Mouse (Mus musculus) kidney, adult 18-20 months (tissue): ENCODE data around the gene Acsl1.
A peak's percentile ranks its signal among the peaks of the same experiment; 100 is the strongest.

ENCODE experiments used
- DNase-seq: peaks from one replicate; pipeline ENCODE4 v3.0.0; 2021

Gene Acsl1

GRCm38 (mm10) chr8:46475942-46476341 lies 5.1 kb downstream of the Acsl1 start:
- no peak for DNase-seq

- DNase-seq: peak; percentile 35
Observed at GRCm38 (mm10) chr8:46477747-46478458, 7.1 kb downstream of the Acsl1 start.

DNA sequence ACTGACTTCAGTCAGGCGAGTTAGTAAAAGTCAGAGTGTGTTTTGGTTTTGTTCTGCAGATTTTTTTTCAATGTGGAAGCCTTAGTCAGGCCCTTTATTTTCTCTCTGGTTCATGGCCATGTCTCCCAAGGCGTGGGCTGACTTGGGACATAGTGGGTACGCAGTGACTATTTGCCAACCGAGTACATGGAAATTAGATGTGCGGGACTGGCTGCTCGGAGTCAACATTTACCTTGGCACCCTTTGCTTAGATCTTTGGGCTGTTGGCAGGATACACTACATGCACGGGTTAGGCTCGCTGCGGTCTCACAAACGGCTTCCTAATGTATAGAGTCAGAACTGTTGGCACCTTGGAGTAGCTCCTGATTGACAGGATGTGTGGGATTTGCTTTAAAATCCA lies 7.9 kb downstream of the Acsl1 start:
- DNase-seq: no peak

DNA sequence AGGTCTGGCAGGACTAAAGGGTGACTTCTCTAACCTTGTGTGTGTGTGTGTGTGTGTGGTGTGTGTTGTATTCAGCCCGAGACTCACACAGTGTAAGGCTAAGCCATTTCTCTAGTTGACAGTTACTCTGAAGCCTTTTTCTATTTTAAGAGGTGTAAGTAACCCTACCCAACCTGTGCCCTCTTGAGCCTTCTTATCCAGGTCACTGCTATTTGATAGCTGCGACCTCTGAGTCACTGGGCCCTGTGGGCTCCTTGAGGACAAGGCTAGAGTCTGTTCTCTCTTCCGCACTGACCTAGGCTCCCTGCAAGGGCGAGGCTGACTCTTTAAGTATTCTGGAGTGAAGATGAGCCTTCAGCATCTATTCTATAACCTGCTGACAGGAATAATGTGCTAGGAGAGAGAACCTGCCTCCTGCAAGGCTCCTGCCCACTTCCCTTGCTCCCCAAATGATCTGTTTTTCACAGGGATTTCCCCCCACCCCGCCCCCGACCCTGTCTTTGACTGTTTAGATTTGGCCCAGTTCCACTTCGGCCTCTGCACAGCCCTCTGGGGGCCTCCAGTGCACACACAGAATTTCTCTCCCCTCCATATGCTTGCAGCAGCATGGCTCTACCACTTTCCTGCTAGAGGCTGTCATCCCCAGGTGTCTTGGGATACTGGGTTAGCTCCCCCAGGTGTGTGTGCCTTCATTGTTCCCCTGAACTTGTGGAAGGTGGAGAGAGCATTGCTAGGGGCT lies 9.1 kb downstream of the Acsl1 start:
- DNase-seq: no peak

DNA sequence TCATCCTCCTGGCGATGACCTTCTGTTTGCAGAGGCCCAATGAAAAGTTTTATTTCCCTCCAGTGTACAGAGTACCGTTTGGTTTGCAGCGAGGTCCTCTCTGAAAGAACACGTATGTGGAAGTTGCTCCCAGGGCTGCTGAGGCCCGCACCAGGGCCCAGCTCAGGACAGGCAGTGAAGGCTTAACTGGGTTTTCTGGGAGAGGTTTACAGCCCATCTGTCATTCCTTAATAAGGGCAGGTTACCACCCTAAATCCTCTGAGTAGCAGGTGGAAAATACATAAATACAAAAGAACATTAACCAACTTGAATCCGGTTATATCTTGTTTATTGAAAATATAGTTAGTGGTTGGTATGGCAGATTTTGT lies 9.7 kb downstream of the Acsl1 start:
- DNase-seq: no peak

- DNase-seq: peak; percentile 3
Observed at GRCm38 (mm10) chr8:46482771-46483170, 11.9 kb downstream of the Acsl1 start.

DNA sequence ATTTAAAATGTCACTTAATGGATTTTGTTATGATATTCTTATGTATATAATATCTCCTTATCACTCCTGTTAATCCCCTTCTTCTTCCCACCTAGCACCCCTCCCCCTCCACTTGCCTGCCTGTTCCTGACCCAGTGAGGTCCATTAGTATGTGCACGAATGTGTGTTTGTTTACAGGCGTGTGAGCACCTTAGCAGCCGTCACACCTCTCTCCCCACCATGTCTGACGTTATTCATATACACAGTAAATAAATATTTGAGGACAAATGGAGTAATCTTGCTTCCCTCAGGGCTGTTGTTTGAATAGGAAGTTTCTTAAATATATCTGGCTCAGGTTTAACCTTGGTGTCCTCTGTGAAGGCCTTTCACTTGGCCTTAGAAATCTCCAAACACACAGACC lies 12.4 kb downstream of the Acsl1 start:
- DNase-seq: peak; percentile 2

- peak; percentile 36 for DNase-seq
Observed at GRCm38 (mm10) chr8:46484077-46484476, 13.2 kb downstream of the Acsl1 start.

DNA sequence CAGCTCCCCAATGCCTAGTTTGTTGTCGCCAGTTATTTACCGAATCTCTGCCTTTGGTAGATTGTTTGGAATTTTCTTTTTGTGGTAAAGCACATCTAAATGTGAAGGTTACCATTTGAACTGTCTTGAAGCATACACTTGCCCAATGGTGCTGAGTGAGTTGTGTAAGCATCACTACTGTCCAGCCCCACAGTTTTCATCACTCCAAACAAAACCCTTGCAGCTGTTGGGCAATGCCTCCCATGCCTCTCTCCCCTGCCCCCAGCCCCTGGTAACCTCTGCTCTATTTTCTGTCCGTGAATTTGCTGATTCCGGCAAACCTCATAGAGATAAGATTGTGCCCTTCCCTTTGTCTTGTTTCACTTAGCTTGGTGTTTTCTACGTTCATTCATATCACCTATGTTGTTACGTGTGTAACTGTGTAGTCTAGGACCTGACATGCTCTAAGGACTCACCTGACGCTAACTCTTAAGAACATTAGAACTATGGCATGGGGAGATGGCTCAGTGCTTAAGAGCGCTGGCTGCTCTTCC lies 14.2 kb downstream of the Acsl1 start:
- peak; percentile 2 for DNase-seq

- DNase-seq: peak; percentile 54
Observed at GRCm38 (mm10) chr8:46488085-46488561, 17.3 kb downstream of the Acsl1 start.

DNA sequence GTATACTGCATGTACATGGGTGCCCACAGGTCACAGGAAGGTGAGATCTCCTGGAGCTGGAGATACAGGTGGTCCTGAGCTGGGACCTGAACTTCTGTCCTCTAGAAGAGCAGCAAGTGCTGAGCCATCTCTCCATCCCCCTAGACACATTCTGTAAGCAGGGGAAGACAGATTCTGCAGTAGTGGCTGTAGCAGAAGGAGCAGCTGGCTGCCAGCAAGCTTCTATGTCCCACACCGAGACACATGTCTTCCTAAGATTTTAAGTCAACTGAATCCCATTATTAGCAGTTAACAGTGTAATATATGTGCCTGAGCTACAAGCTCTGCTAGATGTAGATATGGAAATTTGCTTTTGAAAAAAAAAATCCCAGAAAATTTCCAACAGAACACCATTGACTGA lies 18.4 kb downstream of the Acsl1 start:
- no peak for DNase-seq

- peak; percentile 38 for DNase-seq
Observed at GRCm38 (mm10) chr8:46490250-46490649, 19.4 kb downstream of the Acsl1 start.

- peak; percentile 80 for DNase-seq
Observed at GRCm38 (mm10) chr8:46490821-46491220, 20.0 kb downstream of the Acsl1 start.

GRCm38 (mm10) chr8:46493495-46494170 lies 22.8 kb downstream of the Acsl1 start:
- no peak for DNase-seq

- DNase-seq: no peak
Observed at GRCm38 (mm10) chr8:46496852-46497251, 26.0 kb downstream of the Acsl1 start.

- DNase-seq: no peak
Observed at GRCm38 (mm10) chr8:46497314-46498011, 26.6 kb downstream of the Acsl1 start.

DNA sequence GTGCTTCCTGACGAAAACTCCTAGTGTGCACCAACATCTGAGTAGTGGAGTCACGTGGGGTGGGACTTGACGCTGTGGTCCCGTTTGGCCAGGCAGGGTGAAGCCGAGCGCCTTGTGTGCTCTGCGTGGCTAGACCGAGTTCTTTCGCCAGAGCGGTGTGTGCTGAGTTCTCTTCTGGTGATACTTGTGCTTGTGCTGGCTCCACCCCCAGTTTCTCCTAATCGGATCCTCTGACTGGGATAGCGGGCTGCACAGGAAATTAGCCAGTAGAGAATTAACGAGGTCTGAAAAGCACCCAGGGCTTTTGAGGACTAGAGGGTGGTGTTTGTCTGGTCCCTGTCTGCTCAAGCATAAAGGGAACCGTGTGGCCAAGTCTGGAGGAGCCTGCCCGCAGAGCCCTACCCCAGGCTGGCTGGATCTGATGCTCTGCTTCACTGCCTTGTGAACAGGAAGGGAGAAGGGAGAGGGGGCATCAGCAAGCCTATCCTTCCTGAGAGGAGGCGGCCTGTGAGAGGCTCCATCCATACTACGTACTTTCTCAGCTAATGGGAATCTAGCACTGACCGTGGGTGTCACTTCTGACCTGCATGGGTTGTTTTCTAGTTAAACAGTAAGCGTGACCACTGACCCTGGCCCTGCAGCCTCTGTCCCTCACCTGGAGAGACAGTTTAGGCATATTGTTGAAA lies 28.7 kb downstream of the Acsl1 start:
- DNase-seq: peak; percentile 81

- peak; percentile 30 for DNase-seq
Observed at GRCm38 (mm10) chr8:46502333-46503071, 31.7 kb downstream of the Acsl1 start.

GRCm38 (mm10) chr8:46503072-46503695 lies 32.3 kb downstream of the Acsl1 start:
- no peak for DNase-seq

- DNase-seq: peak; percentile 35
Observed at GRCm38 (mm10) chr8:46504196-46504595, 33.4 kb downstream of the Acsl1 start.
